Mouse (Mus musculus) forebrain, embryonic 11.5 days (tissue): ENCODE data around the gene Dok5. TPM values are rescaled to one million over a fixed set of nuclear protein-coding genes. Genes with fewer than 3 reads are reported as not detected.
A peak's percentile ranks its signal among the peaks of the same experiment; 100 is the strongest.

Source experiments
- ATAC-seq: fragments of 200-750 bp; cut with Nextera tagmentation; replicated peaks from 2 replicates; pipeline ENCODE4 v1.8.0; 2017; ENCODE audit warnings: moderate TSS enrichment; ENCODE audit not compliant: low FRiP score
- DNase-seq: peaks from one replicate; pipeline ENCODE4 v3.0.0-alpha.2; 2017; ENCODE audit warnings: low spot score
- H3K27ac ChIP-seq: fragments of 300-500 bp; sonication (generic); 2 replicates; pipeline ENCODE4 v1.5.1; 2014; ENCODE audit warnings: low read depth, low read length
- H3K27me3 ChIP-seq: fragments of 300-500 bp; sonication (generic); 2 replicates; pipeline ENCODE4 v1.6.1; 2014; ENCODE audit warnings: mild to moderate bottlenecking, low read length, mixed read lengths; ENCODE audit not compliant: control insufficient read depth, insufficient read depth
- H3K36me3 ChIP-seq: fragments of 300-500 bp; sonication (generic); 2 replicates; pipeline ENCODE4 v1.6.1; 2014; ENCODE audit warnings: mild to moderate bottlenecking, low read length, moderate library complexity, mixed read lengths; ENCODE audit not compliant: control insufficient read depth, insufficient read depth
- H3K4me1 ChIP-seq: fragments of 300-500 bp; sonication (generic); replicated peaks from 2 replicates; pipeline ENCODE4 v1.6.1; 2014; ENCODE audit warnings: low read length, mixed read lengths; ENCODE audit not compliant: control insufficient read depth, insufficient read depth
- H3K4me2 ChIP-seq: fragments of 300-500 bp; sonication (generic); 2 replicates; pipeline ENCODE4 v1.6.1; 2014; ENCODE audit warnings: low read depth, mild to moderate bottlenecking, low read length, moderate library complexity, mixed read lengths; ENCODE audit not compliant: severe bottlenecking
- H3K4me3 ChIP-seq: fragments of 300-500 bp; sonication (generic); 2 replicates; pipeline ENCODE4 v1.5.1; 2014; ENCODE audit warnings: low read depth, low read length
- H3K9ac ChIP-seq: fragments of 300-500 bp; sonication (generic); 2 replicates; pipeline ENCODE4 v1.6.1; 2014; ENCODE audit warnings: low read length
- H3K9me3 ChIP-seq: fragments of 300-500 bp; sonication (generic); 2 replicates; pipeline ENCODE4 v1.6.1; 2016; ENCODE audit warnings: low read length, mixed read lengths; ENCODE audit not compliant: control insufficient read depth
- whole genome bisulfite sequencing: fragments of 180-500 bp; shearing (Covaris S2); extraction: QIAGEN DNeasy Blood & Tissue Kit; methylation state at CpG from one replicate; pipeline ENCODE4 v1.1.7; 2014; 5-methylcytosine and 5-hydroxymethylcytosine counted together
- polyA plus RNA-seq: library from polyadenylated mRNA; unstranded; fragments of >200 nt; fragmentation: Nextera tagmentation; extraction: Ambion mirVana; gene quantifications from 2 replicates; pipeline ENCODE4 v1.2.1, GENCODE M21; 2014

Gene Dok5
- polyA plus RNA-seq, 1 experiment from 2014 or later: 6.2 TPM

- H3K4me2 ChIP-seq: no peak overlapping the region
- H3K9me3 ChIP-seq: no peaks in the 10 kb centered on the region
- no peak overlapping the region for H3K9ac ChIP-seq
- no peaks in the 10 kb centered on the region for H3K36me3 ChIP-seq
- H3K27me3 ChIP-seq: no peaks in the 10 kb centered on the region
- 74% methylated on average over 9 of the region's 9 CpGs for WGBS
- no peak overlapping the region for H3K27ac ChIP-seq
- no peak overlapping the region for H3K4me3 ChIP-seq
- H3K4me1 ChIP-seq: no peaks in the 10 kb centered on the region
- ATAC-seq (no peak), DNase-seq (peak; percentile 33)
These were observed 156.4 kb downstream of the Dok5 start for GRCm38 (mm10) chr2:170887984-170888383.

GRCm38 (mm10) chr2:170895096-170895495 lies 163.5 kb downstream of the Dok5 start:
- 78% methylated on average over 8 of the region's 8 CpGs for WGBS
- ATAC-seq: no peak

DNA sequence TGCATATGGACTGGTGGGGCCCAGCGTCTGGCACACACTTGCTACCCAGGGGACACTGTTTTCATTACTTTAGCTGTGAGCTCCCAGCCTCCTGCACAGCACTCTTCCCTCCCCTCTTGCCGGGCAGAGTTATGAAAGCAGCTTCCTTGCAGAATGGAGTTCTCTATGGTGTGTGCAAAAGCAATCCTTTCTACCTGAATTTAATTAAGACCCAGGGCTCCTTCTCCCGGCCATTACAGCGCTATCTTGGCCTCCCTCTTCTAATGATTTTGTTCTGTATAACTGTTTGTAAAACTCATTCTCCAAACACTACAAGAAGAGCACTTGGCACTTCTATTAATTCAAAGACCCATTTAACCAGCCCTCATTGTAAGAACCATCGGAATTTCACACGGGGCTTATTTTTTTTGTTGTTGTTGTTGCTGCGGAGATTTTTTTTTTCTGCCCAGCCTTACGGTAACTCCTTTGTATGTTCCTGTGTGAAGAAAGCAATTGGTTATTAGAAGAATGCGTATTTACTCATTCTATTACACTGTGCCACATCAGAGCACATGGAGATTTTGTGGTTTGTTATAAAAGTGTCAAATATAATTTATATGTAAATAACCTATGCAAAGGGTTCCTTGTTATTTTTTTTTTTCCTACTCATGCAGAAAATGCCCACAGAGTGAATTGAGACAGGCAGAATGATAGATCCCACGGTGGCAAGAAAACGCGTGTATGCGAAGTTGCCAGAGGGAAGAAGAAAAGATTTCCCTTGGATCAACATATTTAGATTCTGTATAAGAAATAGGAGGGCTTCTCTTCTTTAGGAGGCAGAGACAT lies 170.8 kb downstream of the Dok5 start:
- ATAC-seq: peak; percentile 84
- Histone ChIP-seq H3K27me3 (no peaks in the 10 kb centered on the region), H3K4me3 (no peak overlapping the region), H3K9ac (no peak overlapping the region), H3K36me3 (no peaks in the 10 kb centered on the region), H3K9me3 (peaks cover 2% of the 10 kb centered on the region; the same call in 1 of the 2 replicates), H3K4me1 (no peaks in the 10 kb centered on the region; the same call in 1 of the 2 replicates), H3K27ac (peak overlapping the region; percentile 77), H3K4me2 (peak overlapping the region; percentile 31; the same call in 1 of the 2 replicates)
- DNase-seq: peak; percentile 70
- 23% methylated on average over 13 of the region's 13 CpGs for WGBS

More at GRCm38 (mm10) chr2:170895096-170895495, 163.5 kb downstream of the Dok5 start:
- Histone ChIP-seq H3K9ac (no peak overlapping the region), H3K9me3 (no peaks in the 10 kb centered on the region), H3K27me3 (no peaks in the 10 kb centered on the region), H3K27ac (no peak overlapping the region), H3K4me1 (no peaks in the 10 kb centered on the region), H3K4me3 (no peak overlapping the region), H3K36me3 (no peaks in the 10 kb centered on the region), H3K4me2 (no peak overlapping the region)
- DNase-seq: peak; percentile 44

- Histone ChIP-seq H3K4me2 (no peak overlapping the region), H3K36me3 (no peaks in the 10 kb centered on the region), H3K4me1 (no peaks in the 10 kb centered on the region; the same call in 1 of the 2 replicates), H3K27me3 (no peaks in the 10 kb centered on the region), H3K9ac (no peak overlapping the region), H3K4me3 (no peak overlapping the region), H3K9me3 (peaks cover 2% of the 10 kb centered on the region; the same call in 1 of the 2 replicates), H3K27ac (peak overlapping the region; percentile 77)
- peak; percentile 60 for DNase-seq
- WGBS: 41% methylated on average over 7 of the region's 7 CpGs
- ATAC-seq: peak; percentile 78
These were observed 171.4 kb downstream of the Dok5 start for GRCm38 (mm10) chr2:170903029-170903306.

- 94% methylated on average over 9 of the region's 9 CpGs for WGBS
- no peak overlapping the region for H3K4me2 ChIP-seq
- DNase-seq (peak; percentile 58), ATAC-seq (no peak)
- H3K36me3 ChIP-seq: no peaks in the 10 kb centered on the region
- H3K27me3 ChIP-seq: no peaks in the 10 kb centered on the region
- no peak overlapping the region for H3K9ac ChIP-seq
- H3K4me1 ChIP-seq: no peaks in the 10 kb centered on the region; the same call in 1 of the 2 replicates
- peak overlapping the region; percentile 77 for H3K27ac ChIP-seq
- H3K4me3 ChIP-seq: no peak overlapping the region
- peaks cover 2% of the 10 kb centered on the region; the same call in 1 of the 2 replicates for H3K9me3 ChIP-seq
These were observed 171.8 kb downstream of the Dok5 start for GRCm38 (mm10) chr2:170903367-170903766.

GRCm38 (mm10) chr2:170912589-170913223 lies 181.1 kb downstream of the Dok5 start:
- no peak overlapping the region for H3K9ac ChIP-seq
- peak; percentile 64 for DNase-seq
- H3K36me3 ChIP-seq: no peaks in the 10 kb centered on the region
- no peak overlapping the region for H3K4me2 ChIP-seq
- H3K4me1 ChIP-seq: no peaks in the 10 kb centered on the region
- WGBS: 51% methylated on average over 13 of the region's 13 CpGs
- H3K9me3 ChIP-seq: no peaks in the 10 kb centered on the region
- no peaks in the 10 kb centered on the region for H3K27me3 ChIP-seq
- no peak for ATAC-seq
- H3K27ac ChIP-seq: no peak overlapping the region
- no peak overlapping the region for H3K4me3 ChIP-seq

DNA sequence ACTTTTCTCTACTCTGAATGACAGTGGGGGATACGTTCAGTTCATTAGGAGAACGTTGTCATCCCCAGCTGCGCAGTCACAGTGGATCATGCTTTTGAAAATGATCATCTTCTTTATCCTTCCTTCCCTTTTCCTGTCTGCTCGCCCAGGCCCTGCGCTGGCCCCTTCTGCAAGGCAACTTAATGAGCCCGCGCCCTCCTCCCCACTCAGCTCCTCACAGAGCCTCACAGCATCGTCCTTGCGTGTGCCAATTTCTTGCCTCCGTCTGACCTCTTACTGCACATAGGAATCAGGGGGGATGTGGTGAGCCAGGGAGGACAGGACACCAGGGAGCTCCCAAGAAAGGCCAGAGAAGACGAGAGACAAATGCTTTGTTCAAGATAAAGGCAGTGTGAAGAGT lies 182.3 kb downstream of the Dok5 start:
- no peak overlapping the region for H3K27ac ChIP-seq
- ATAC-seq: no peak

DNA sequence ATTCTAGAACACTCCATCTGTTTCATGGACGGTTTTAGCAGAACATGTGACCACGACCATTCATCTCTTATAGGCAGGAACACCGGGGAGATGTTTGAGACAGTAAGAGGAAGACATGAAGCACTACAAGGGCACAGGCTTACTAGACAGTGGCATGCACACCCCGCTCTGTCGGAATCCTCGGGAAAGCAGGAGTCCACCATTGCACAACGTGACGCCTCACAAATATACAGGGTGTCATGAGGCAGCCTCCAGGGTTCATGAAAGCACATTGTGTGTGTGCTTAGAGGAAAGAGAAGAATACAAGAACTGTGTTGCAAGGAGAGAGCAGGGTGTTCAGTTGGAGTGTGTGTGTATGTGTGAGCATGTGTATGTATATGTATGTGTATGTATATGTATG lies 184.0 kb downstream of the Dok5 start:
- Histone ChIP-seq H3K27me3 (no peaks in the 10 kb centered on the region), H3K36me3 (no peaks in the 10 kb centered on the region), H3K4me2 (no peak overlapping the region), H3K9ac (no peak overlapping the region), H3K4me1 (no peaks in the 10 kb centered on the region), H3K9me3 (no peaks in the 10 kb centered on the region), H3K4me3 (no peak overlapping the region), H3K27ac (no peak overlapping the region)
- DNase-seq (no peak), ATAC-seq (no peak)
- 94% methylated on average over 8 of the region's 8 CpGs for WGBS

More for the DNA sequence above, 182.3 kb downstream of the Dok5 start:
- Histone ChIP-seq H3K27me3 (no peaks in the 10 kb centered on the region), H3K4me2 (no peak overlapping the region), H3K9me3 (no peaks in the 10 kb centered on the region), H3K9ac (no peak overlapping the region), H3K4me1 (no peaks in the 10 kb centered on the region), H3K4me3 (no peak overlapping the region), H3K36me3 (no peaks in the 10 kb centered on the region)
- 85% methylated on average over 11 of the region's 11 CpGs for WGBS
- DNase-seq: no peak
